Mouse (Mus musculus) heart, adult 8-10 months (tissue): Measurements from ENCODE around the gene Arhgap23. TPM values are rescaled to one million over a fixed set of nuclear protein-coding genes. Genes with fewer than 3 reads are reported as not detected.

ENCODE experiments used
- DNase-seq: peaks from one replicate; pipeline ENCODE4 v3.0.0; 2022; ENCODE audit warnings: low spot score
- total RNA-seq, 4 experiments: library from RNA; stranded (reverse); gene quantifications; 2 replicates each; pipeline ENCODE4 v1.2.4; 2022

Arhgap23 gene
- total RNA-seq, 4 experiments from 2014 or later: 13.3 to 14.9 (median 14.0) TPM

- DNase-seq: peak; percentile 60
Measured at GRCm38 (mm10) chr11:97406094-97406951, 9.0 kb upstream of the Arhgap23 start.

DNA sequence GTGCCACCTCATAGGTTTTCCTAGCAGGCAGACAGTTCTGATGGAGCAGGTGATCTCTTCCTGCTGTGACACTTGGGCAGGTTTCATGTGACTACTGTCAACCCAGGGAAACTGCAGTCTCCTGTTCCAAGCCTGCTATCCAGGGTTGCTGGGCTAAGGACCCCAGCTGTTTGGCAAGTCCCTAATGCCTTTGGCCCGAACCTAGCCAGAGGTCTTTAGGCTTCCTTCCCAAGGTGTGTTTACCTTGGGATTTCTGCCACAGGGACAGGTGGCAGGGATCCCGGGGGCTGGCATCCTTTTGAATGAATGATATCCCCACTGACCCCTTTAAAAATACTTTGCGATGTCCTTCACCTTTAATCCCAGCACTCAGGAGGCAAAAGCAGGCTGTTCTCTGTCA is 7.9 kb upstream of the Arhgap23 start:
- no peak for DNase-seq

DNA sequence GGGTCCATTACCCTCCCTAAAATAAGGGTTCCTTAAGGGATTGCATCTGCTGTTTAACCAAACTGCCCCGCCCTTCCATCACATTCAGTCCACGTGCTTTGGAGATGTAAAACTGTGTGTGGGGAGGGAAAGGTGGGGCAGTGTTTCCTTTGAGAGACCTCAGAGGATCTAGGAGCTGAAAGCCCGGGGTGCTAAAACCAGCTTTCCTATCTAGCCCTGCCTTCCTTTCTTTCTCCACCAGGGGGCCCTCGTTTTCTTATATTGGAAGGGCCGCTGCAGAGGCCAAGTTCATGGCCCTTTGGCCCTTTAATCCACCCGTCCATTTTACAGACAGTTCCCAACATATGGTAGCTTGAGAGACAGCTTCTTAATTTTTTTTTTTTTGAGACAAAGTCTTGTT is 7.2 kb upstream of the Arhgap23 start:
- peak; percentile 90 for DNase-seq

- DNase-seq: no peak
Measured at GRCm38 (mm10) chr11:97410958-97411357, 4.4 kb upstream of the Arhgap23 start.

GRCm38 (mm10) chr11:97412117-97412516 is 3.2 kb upstream of the Arhgap23 start:
- peak; percentile 72 for DNase-seq

- no peak for DNase-seq
Measured at GRCm38 (mm10) chr11:97412808-97413347, 2.5 kb upstream of the Arhgap23 start.

GRCm38 (mm10) chr11:97415712-97416636 is 641 bp downstream of the Arhgap23 start:
- no peak for DNase-seq

- no peak for DNase-seq
Measured at GRCm38 (mm10) chr11:97416637-97417035, 1.3 kb downstream of the Arhgap23 start.

GRCm38 (mm10) chr11:97418834-97419539 is 3.7 kb downstream of the Arhgap23 start:
- no peak for DNase-seq

DNA sequence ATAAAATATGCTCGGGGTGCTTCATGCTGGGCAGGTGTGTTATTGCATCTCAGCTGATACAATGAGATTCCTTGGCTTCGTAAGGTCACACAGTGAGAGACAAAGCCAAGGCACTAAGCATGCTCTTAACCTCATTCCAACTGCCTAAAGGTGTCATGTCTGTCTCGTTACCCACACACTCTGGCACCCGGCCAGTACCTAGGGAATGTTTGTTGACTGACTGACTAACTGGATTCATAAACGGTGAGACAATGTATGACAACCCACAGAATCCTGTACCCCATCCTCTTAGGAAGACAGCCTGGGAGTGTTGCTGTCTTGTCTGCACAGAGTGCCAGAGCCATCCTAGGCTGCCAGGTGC is 4.2 kb downstream of the Arhgap23 start:
- DNase-seq: no peak

DNA sequence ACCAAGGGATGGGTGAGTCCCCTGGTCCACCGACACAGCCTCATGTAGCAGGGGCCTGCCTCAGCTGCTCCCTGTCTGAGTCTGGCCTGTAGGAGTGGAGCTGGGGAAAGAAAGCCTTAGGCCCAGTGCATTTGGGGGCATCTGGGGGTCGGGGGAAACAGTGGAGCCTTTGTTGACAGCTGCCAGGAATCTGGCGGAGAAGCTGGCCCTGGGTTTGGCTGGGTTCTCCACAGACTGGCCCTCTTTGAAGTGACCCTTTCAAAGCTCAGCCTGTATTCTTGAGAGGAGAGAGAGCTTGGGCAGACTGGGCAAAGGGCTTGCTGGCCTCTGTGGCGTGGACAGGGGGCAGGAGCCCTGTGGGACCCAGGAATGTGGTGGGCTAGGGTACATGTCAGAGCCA is 7.2 kb downstream of the Arhgap23 start:
- no peak for DNase-seq

- DNase-seq: no peak
Measured at GRCm38 (mm10) chr11:97424092-97424692, 8.9 kb downstream of the Arhgap23 start.

DNA sequence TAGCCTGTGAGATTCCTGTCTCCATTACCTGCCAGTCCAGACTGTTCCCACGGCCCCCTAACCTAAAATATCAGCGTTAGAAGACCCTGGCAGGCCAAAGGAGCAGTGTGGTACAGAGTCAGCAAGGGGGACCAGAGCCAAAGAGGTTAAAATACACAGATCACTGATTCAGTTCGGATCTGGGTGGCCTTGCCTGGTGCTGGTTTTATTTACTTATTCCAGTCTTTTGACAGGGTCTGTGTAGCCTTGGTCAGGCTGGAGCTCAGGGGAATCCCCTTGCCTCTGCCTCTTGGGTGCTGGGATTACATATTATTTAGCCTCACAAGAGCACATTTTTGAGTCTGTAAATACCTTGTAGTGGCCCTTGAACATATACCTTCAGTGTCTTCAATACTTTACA is 9.5 kb downstream of the Arhgap23 start:
- DNase-seq: no peak

- peak; percentile 82 for DNase-seq
Measured at GRCm38 (mm10) chr11:97427794-97428725, 12.7 kb downstream of the Arhgap23 start.

- no peak for DNase-seq
Measured at GRCm38 (mm10) chr11:97428726-97429077, 13.4 kb downstream of the Arhgap23 start.

DNA sequence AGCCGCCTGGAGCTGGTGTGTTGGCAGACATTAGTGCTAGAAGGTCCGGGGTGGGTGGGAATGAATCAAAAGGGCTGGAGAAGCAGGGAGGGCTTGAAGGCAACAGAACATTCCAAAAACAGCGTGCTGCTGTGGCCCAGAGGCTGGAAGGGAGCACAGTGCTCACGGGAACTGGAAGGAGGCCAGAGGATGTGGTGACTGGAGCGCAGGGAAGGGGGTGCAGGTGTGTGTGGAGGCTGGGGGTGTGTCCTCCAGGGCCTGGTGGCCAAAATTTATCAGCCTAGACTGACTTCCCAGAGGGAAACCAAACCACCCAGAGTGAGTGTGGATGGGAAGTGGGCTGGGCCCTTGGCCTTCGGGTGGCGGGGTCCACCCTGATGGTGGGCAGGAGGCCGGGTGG is 14.3 kb downstream of the Arhgap23 start:
- DNase-seq: no peak

DNA sequence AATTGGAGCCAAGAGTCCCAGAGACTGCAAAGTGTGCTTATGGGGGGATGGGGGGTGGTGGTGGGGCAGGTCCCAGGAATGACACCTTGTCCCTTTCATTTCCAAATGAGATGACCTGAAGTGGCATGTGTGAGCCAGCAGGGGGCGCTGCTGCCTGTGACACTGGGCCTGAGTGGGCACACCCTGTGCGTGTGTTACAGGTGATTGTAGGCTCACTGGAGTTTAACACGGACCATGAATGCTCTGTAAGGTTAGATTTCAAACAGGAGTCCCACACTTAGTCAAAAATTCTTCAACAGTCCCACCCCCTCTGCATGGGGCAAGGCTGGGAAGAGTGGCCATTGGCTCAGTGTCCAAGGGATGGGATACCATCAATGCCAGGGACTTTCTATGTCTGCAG is 16.7 kb downstream of the Arhgap23 start:
- no peak for DNase-seq

DNA sequence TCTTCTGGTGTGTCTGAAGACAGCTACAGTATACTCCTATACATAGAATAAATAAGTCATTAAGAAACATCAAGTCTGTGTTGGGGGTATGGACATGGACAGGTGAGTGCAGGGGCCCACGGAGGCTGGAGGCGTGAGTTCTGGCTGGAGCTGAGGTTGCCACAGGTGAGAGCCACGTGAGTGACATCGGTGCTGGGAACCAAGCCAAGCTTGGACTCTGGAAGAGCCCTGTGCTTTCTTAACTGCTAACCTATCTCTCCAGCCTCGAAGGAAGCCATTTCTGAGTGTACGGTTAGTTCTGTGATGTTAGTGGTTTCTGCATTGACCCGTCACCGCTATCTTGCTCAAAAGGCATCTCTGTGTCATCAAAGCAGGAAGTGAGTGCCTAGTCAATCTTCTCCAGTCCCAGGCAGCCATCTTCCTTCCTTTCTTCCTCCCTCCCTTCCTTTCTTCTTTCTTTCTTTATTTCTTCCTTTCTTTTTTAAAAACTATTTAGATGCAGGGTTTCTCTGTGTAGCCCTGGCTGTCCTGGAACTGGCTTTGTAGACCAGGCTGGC is 17.7 kb downstream of the Arhgap23 start:
- DNase-seq: no peak

DNA sequence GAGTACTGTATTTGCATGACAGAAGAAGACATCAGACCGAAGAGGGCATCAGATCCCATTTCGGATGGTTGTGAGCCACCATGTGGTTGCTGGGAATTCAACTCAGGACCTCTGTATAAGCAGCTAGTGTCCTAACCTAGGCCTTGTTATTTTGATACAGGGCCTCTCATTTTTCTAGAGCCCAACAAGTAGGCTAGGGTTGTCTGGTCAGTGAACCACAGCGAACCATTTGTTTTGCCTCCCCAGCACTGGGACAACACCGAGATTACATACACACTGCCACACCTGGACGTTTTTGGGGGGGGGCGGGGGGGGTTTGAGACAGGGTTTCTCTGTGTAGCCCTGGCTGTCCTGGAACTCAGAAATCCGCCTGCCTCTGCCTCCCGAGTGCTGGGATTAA is 18.8 kb downstream of the Arhgap23 start:
- no peak for DNase-seq
